In the genomic region with DNA sequence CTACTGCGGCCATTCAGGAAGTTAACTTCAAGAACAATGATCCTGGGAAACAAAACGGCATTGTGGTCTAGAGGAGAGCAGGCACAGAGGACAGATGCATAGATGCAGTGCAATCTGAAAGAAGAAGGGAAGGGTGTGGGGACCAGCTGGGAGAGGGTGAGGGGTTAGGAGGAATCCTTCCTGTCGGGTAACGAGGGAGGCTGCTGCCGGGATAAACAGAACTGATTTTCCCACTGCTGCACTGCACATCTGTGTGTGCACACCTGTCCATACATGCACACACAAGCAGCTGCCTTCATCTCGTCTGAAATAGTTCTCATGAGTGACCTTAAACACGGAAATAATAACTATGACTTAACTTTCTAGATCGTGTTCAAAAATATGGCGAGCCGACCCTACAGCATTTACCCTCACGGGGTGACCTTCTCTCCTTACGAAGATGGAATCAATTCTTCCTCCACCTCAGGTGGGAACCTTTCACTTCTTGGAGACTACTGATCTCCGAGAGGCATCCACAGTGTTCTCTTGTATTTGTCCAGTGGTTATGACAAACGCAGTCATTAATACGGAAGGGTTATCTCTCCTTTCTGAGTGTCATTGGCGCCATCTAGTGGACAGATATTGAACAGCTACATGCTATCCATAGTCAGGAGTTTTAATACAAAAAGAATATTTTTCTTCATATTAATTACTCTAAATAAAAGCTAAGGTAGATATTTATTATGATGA, we compare ENCODE assay signal across 8 mouse cellular contexts. TPM values are rescaled to one million over a fixed set of nuclear protein-coding genes. Genes with fewer than 3 reads are reported as not detected.
DNase-seq lines count a peak whose midpoint lies in the region; ATAC-seq and TF ChIP-seq lines count a peak whose summit lies in the region.

No protein-coding gene starts in this region.

- H3K9me3 ChIP-seq in limb, embryonic 14.5 days (ENCODE audit: control insufficient read depth, low read length) = no peaks in the 10 kb centered on the region
- H3K9me3 ChIP-seq in stomach, postnatal 0 days (ENCODE audit: control insufficient read depth, low read length) = no peaks in the 10 kb centered on the region

- WGBS in limb, embryonic 14.5 days = 43% methylated on average over 16 of the region's 16 CpGs
- WGBS in stomach, postnatal 0 days = 37% methylated on average over 16 of the region's 16 CpGs

- H3K9ac ChIP-seq in limb, embryonic 14.5 days (ENCODE audit: low read depth, low read length, severe bottlenecking) = 0 out of 2 replicates have a peak overlapping the region, but pooled peaks have one; percentile 16
- no peak overlapping the region for H3K9ac ChIP-seq in stomach, postnatal 0 days (ENCODE audit: low read length)

- no peaks in the 10 kb centered on the region for H3K36me3 ChIP-seq in limb, embryonic 14.5 days (ENCODE audit: control insufficient read depth, insufficient read depth, low read length)
- H3K36me3 ChIP-seq in stomach, postnatal 0 days (ENCODE audit: control insufficient read depth, insufficient read depth, low read length) = no peaks in the 10 kb centered on the region

- no peak for TF ChIP-seq EP300 in stomach, postnatal 0 days (optimal IDR thresholded peaks at IDR 0.05)

- peak; percentile 86 for DNase-seq in 3T3-L1 (ENCODE audit: low read depth, low spot score)
- peak; percentile 86 for DNase-seq in embryo, embryonic 10.5 days (ENCODE audit: low spot score)
- peak; percentile 42 to 84 for DNase-seq in heart, adult 18-20 months
- DNase-seq in kidney, adult 8-10 months = peak; percentile 12 to 39
- DNase-seq in limb, embryonic 14.5 days (ENCODE audit: low spot score) = peak; percentile 80
- DNase-seq in monocyte, adult 2 months (ENCODE audit: low read depth in 1 of 2, low spot score in 2 of 2) = peak; percentile 12 to 21
- DNase-seq in stomach, postnatal 0 days (ENCODE audit: low spot score) = peak; percentile 62

- no peaks in the 10 kb centered on the region for H3K27me3 ChIP-seq in limb, embryonic 14.5 days (ENCODE audit: control insufficient read depth, insufficient read depth, low read length)
- H3K27me3 ChIP-seq in stomach, postnatal 0 days (ENCODE audit: control insufficient read depth, insufficient read depth, low read length) = no peaks in the 10 kb centered on the region

- TF ChIP-seq CTCF in stomach, postnatal 0 days (IDR thresholded peaks at IDR 0.05; ENCODE audit: low read depth) = peak; percentile 91

- peak overlapping the region; percentile 33 for H3K4me2 ChIP-seq in limb, embryonic 14.5 days (replicated peaks; ENCODE audit: low read depth, low read length, severe bottlenecking)
- peak overlapping the region; percentile 44 for H3K4me2 ChIP-seq in stomach, postnatal 0 days (replicated peaks; ENCODE audit: low read depth)

- H3K27ac ChIP-seq in limb, embryonic 14.5 days (replicated peaks; ENCODE audit: low read depth, low read length) = no peak overlapping the region
- no peak overlapping the region for H3K27ac ChIP-seq in stomach, postnatal 0 days (replicated peaks)

- H3K4me3 ChIP-seq in limb, embryonic 14.5 days (replicated peaks; ENCODE audit: low read length) = peak overlapping the region; percentile 12; the same call in 1 of the 2 replicates
- H3K4me3 ChIP-seq in stomach, postnatal 0 days (ENCODE audit: low read depth, low read length) = peak overlapping the region; percentile 10; the same call in 1 of the 2 replicates

- no peaks in the 10 kb centered on the region; the same call in 1 of the 2 replicates for H3K4me1 ChIP-seq in limb, embryonic 14.5 days (ENCODE audit: control insufficient read depth, insufficient read depth, low read length)
- H3K4me1 ChIP-seq in stomach, postnatal 0 days (replicated peaks; ENCODE audit: control insufficient read depth, insufficient read depth) = no peaks in the 10 kb centered on the region

- peak; percentile 95 for ATAC-seq in activated CD4-positive, CD25-positive, alpha-beta regulatory T cell, adult 4 months
- peak; percentile 79 for ATAC-seq in limb, embryonic 14.5 days (ENCODE audit: low FRiP score, low read depth)
- peak; percentile 65; the same call in 1 of the 2 replicates for ATAC-seq in stomach, postnatal 0 days (ENCODE audit: low FRiP score, low TSS enrichment)

- no peak for TF ChIP-seq POLR2A in limb, embryonic 14.5 days (IDR thresholded peaks at IDR 0.05; ENCODE audit: borderline replicate concordance, extremely low read depth, insufficient read depth, insufficient read length)

RNA-seq across cellular contexts. Expression of gene F5, which starts 32.7 kb away (rescaled TPM):
- polyA plus RNA-seq in activated CD4-positive, CD25-positive, alpha-beta regulatory T cell, adult 4 months (2017; shearing (Covaris generic)) = not detected
- 1 to 10 TPM; 1.4 to 1.9 TPM for total RNA-seq in heart, adult 18-20 months (2021)
- 0.39 and 0.40 TPM in 2 replicates for polyA plus RNA-seq in limb, embryonic 14.5 days (2012; rRNA removed)
- 0.29 and 0.34 TPM in 2 replicates for polyA plus RNA-seq in limb, embryonic 14.5 days (2014; fragmentation: Nextera tagmentation; extraction: Ambion mirVana)
- polyA plus RNA-seq in stomach, postnatal 0 days (2015; fragmentation: Nextera tagmentation; extraction: Ambion mirVana) = 1.5 and 1.6 TPM in 2 replicates

Comparison
In these comparisons a context has a peak if more than half of its experiments do, and no peak if none do; other contexts are left out.
1. DNase-seq: peak in every context shown above with its lines; median percentile 86 in 3T3-L1; 86 in embryo, embryonic 10.5 days; 80 in limb, embryonic 14.5 days; 63 in heart, adult 18-20 months; 62 in stomach, postnatal 0 days; 26 in kidney, adult 8-10 months; 16 in monocyte, adult 2 months.